Mouse (Mus musculus) layer of hippocampus, adult 9-10 months (tissue): ENCODE results near the gene Crtc3.

Experiments used
- DNase-seq: peaks from one replicate; pipeline ENCODE4 v3.0.0; 2022; ENCODE audit warnings: low spot score

The Crtc3 gene

DNA sequence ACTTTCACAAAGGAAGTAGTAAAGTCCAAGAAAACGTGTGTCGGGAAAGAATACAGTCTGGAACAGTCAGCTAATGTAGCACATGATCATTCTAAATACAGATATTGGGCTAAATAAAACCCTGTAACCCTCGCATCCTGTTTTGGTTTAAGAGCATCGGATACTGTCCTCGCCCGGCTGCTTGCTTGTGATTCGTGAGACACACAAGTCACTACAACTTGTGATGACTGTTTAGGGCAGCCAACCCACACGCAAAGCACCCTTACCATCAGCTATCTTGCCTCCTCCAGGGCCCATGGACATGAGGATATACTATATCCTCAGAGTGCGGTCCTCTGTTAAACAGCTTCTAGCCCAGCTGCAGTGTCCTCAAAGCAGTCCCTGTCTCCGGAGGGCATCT, 50.2 kb downstream of the Crtc3 start:
- DNase-seq = no peak

DNA sequence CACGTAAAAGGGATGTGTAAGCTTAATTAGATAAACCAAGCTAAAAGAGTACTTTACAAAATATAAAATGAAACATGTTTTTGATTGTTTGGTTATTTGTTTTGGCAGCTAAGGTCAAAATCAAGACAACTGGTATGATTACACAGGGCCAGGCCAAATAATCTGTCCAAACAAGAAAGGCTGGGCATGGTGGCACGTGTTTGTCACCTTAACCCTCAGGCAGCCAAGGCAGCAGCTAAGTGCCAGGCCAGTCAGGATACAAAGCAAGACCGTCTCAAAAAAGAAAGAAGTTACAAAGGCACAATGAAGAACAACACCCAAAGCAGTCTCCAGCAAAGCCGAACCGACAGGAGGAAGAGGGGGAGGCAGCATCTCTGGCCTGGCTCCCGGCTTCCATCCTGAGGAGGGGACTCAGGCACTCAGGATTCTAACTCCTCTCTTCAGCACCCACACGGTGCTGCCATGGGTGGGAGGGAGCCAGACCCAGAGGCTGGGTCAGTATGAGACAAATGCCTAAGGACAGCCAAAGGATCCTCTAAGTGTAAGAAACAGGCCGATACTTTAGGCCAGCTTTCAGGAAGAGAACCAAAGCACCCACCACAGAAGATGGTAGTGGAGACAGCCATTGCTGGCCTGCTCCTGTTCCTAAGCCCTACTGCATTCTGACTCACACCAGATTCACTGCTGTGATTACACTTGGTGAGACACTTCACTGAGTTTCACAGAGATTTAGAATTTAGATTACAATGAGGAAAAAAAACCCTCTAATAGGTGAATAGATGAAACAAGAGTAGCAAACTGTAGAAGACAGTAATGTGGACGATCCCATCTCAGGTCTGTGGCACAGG, 51.5 kb downstream of the Crtc3 start:
- DNase-seq = no peak

- DNase-seq = no peak
These were observed 52.3 kb downstream of the Crtc3 start for GRCm38 (mm10) chr7:80636288-80636952.

DNA sequence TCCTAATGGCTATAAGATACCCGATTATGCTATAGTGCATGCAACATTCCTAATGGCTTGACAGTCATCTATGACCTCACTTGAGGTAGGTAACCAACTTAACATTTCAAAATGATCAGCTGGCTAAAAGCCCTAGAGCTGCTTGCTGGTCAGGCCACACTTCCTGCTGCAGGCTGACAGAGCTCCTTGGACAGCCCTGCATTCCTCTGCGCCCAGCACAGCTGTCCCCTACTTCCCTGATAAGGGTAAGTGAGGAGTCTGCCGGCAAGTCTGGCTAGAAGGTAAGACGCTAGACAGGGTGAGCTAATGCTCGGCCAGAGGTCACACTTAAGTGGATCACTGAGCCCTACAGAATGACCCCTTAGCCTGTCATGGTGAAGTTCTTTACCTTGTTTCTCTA, 52.8 kb downstream of the Crtc3 start:
- DNase-seq = no peak

DNA sequence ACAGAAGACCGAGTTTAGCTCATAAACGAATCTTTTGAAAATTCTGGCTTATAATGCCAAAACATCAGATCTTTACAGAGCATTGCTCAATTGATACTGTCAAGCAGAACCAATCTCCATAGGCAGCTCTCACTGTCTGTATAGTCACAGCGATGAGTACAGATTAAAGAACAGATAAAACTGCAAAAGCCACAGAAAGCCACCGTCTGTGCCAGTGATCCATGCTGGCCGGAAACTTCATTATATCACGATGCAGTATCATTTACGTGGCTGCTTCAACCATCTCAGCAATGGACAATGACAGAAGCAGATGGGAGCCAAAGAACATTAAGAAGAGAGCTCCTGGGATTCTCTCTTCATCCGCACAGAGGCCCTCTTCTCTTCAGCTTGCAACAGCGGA, 53.9 kb downstream of the Crtc3 start:
- no peak for DNase-seq

DNA sequence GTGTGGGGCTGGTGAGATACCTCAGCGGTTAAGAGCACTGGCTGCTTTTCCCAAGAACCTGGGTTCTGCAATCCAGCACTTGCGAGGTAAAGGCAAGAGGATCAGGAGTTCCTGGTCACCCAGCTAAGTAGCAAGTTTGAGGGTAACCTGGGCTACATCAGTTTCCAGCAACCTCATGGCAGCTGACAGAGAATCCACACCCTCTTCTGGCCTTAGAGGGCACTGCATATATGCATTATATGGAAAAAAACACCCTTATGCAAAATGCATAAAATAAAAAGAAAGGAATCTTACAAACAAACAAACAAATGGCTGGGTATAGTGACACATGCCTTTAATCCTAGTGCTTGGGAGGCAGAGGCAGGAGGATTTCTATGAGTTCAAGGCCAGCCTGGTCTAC, 55.0 kb downstream of the Crtc3 start:
- no peak for DNase-seq

- DNase-seq = no peak
These were observed 56.7 kb downstream of the Crtc3 start for GRCm38 (mm10) chr7:80631993-80632392.

GRCm38 (mm10) chr7:80631405-80631804, 57.3 kb downstream of the Crtc3 start:
- DNase-seq = no peak

DNA sequence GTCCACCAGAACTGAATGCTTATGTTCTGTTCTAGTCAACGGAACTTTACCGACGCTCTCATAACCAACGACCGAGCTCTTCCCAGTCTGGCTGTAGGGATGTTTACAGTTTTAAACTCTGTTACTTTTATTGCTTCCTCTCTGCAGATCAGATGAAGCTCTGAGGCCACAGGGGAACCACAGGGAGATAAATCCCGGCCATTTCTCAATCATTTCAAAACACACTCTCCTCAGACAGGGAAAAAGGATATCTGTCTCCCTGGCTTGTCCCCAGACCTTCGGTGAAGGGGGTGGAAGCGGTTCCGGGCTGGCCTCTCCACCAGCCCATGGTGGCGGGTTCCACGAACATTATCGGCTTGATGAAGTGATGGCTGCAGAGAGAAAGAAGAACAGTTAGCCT, 59.3 kb downstream of the Crtc3 start:
- DNase-seq = no peak

- peak; percentile 39 for DNase-seq
These were observed 59.9 kb downstream of the Crtc3 start for GRCm38 (mm10) chr7:80628708-80629183.

GRCm38 (mm10) chr7:80626943-80627342, 61.7 kb downstream of the Crtc3 start:
- no peak for DNase-seq

DNA sequence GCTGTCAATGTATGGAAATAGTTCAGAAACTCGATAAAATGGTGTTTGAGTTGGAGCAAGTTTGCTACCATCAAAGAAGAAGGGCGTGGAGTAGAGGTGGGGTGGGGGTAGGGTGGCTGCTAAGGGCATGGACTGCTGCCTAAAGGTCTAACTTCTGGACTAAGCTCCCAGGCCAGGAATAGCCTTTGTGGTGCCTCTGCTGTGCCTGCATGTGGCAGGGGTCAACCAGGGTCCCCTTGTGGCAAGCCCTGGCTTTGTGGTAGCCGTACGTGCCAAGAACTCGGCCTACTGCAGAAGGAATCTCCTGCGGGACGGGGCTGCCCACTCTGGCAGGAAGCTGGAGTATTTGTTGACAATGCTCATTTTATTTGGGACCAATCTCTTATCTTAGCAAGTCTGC, 62.8 kb downstream of the Crtc3 start:
- DNase-seq = no peak

GRCm38 (mm10) chr7:80623276-80623675, 65.4 kb downstream of the Crtc3 start:
- no peak for DNase-seq

GRCm38 (mm10) chr7:80616096-80616495, 72.6 kb downstream of the Crtc3 start:
- no peak for DNase-seq

DNA sequence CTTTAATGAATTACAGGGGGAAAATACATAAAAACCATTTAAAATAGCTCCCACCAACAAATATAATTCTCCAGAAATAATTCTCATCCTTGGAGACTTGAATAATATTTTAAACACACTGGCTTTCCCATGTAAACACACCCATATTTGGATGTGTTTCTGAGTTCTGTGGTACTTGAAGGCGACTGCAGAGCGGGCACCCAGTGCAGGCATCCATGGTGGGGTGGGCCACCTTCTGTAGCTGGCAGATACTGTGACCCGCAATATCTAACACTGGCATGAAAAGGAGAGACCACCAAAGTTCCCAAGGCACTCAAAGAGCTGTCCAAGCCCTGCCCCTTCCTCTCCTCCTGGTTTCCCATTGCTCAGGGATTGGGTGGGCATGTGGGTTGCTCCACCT, 74.6 kb downstream of the Crtc3 start:
- no peak for DNase-seq

GRCm38 (mm10) chr7:80612191-80612787, 76.4 kb downstream of the Crtc3 start:
- DNase-seq = no peak

DNA sequence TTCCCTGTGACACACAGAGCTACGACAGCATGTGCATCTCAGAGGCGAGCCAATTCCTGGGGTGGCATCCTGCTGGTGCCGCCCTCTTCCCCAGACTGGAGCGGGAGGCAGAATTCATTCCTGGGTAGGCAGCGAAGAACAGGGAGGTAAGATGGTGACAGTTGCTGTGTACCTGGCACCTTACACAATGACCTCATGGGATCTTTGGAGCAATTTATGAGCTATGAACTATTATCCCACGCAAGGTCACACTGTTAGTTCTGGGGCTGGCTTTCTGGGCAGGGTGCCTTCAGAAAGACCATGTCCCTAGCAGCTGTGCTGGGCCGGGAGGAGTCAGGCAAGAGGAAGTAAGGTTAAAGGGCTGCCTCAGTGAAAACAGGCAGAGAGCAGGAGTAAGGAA, 77.0 kb downstream of the Crtc3 start:
- DNase-seq = no peak

- DNase-seq = no peak
These were observed 81.2 kb downstream of the Crtc3 start for GRCm38 (mm10) chr7:80607503-80607902.

GRCm38 (mm10) chr7:80606435-80606834, 82.2 kb downstream of the Crtc3 start:
- no peak for DNase-seq

DNA sequence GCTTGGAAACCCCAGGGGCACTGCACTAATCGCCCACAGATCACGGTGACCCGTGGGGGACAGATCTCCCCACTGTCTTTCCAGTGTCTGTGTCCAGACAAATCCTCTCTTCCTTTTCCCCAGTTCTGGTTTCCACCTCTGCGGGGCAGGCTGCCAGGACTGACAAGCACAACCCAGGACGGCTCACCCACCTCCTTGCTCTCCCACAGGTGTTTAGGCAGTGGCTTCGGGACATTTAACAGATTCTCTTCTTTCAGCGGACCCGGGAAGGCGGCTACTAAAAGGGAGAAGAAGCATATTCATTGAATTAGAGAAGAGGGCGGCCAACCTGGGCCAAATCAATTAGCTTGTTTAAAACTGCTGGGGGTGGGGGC, 83.1 kb downstream of the Crtc3 start:
- DNase-seq = no peak

- DNase-seq = no peak
These were observed 83.6 kb downstream of the Crtc3 start for GRCm38 (mm10) chr7:80604908-80605556.

DNA sequence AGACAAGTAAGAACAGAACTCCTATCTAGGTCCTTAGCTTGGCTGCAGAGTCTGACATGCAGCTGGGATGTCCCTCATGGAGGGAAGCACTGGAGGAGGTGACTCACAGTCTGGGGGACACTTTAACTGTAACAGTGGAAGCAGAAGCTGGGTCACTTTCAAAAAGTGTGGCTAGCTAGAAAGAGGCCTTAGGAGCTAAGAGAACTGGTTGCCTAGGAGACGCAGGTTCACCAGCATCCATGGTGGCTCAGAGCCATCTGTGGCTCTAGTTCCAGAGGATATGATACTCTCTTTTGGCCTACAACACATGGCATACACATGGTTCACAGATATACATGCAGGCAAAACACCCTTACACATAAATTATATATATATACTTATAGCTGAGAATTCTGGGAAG, 86.1 kb downstream of the Crtc3 start:
- no peak for DNase-seq
